Mouse (Mus musculus): ENCODE measurements around the gene Mamdc2.

Gene Mamdc2

DNA sequence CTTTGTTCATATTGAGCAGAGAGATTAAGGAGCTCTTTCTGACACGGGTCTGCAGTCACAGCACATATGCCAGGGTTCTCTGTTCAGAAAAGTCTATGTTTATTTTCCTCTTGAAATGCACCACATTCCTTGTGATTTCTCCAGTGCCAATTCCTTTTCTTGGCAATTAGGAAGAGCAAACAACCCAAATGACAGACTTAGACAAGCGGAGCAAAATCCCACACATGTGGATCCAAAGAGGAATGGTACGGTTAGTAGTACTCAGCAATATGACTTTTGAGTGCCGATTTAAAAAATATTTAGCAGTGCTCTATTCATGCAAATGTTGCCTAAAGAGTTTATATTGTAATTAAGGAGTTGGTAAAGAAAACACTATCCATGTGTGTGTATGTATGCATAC, 87.7 kb downstream of the Mamdc2 start:
- DNase-seq (ENCODE audit: low spot score in 2 of 2) = no peak

DNA sequence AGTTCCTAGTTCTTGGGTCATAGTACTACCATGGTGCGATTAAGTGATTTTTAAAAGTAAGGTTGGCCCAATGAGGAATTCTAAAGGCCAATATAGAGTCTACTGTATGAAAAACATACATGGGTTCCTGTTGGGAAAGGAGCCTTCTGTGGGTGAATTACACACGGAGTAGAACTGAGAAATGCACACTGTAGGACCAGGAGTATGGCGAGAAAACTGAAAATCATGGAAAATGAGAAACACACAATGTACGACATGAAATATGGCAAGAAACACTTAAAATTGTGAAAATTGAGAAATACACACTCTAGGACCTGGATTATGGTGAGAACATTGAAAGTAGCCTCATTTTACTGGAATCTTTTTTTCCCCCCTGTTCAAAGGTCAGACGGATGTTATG, 91.0 kb downstream of the Mamdc2 start:
- DNase-seq (ENCODE audit: low spot score in 2 of 2) = no peak

DNA sequence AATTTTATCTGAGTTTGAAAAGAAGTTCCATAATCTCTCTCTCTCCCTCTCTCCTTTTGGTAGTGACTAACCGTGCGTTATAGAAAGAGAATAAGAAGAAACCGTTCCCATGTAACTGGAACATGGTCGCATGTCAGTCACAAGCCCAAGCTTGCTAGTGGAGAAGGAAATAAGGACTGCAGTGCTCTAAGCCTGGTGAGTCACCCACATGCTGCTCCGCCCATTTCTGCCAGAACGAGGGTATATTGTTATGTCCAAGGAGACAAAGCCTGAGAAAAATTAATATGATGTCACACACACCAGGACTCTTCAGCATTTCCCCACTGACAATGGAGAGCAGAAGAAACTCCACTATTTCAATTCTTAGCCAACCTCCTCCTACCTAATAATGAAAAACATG, 93.5 kb downstream of the Mamdc2 start:
- DNase-seq (ENCODE audit: low spot score in 2 of 2) = no peak

GRCm38 (mm10) chr19:23353881-23354401, 94.3 kb downstream of the Mamdc2 start:
- DNase-seq (ENCODE audit: low spot score in 2 of 2) = no peak

- no peak for DNase-seq (ENCODE audit: low spot score in 2 of 2)
These were observed 95.1 kb downstream of the Mamdc2 start for GRCm38 (mm10) chr19:23353161-23353560.

DNA sequence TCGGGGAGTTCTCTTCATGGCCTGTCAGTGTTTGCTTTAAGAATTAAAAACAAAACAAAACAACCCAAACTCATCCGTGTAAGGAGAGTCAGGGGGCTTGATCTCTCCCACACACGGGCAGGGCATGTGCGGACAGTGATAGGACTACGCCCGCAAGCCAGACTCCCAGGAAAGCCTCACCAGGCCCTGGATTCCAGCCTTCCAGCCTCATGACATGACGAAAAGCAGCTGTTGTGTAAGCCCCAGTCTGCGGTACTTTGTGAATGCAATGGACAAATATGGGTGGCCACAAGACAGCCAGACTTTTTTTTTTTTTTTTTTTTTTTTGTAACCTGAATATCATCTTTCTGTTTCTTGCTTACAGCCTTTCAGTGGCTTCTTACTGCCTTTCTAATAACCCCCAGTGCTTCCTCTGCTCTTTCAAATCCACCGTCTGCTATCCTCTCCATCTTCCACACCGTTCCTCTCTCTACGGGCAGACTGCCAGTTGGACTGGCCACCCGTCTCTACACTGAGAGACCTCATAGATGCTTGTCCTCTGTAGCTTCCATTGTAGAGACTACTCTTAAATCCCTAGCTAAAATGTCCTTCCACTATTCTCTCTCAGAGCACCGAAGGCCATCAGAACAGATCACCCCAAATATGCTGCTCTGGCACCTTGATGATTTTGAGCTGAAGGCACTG, 96.3 kb downstream of the Mamdc2 start:
- no peak for DNase-seq (ENCODE audit: low spot score in 2 of 2)

- DNase-seq (ENCODE audit: low spot score in 2 of 2) = no peak
These were observed 98.3 kb downstream of the Mamdc2 start for GRCm38 (mm10) chr19:23349930-23350329.

- DNase-seq (ENCODE audit: low spot score in 2 of 2) = no peak
These were observed 105.5 kb downstream of the Mamdc2 start for GRCm38 (mm10) chr19:23342782-23343181.

DNA sequence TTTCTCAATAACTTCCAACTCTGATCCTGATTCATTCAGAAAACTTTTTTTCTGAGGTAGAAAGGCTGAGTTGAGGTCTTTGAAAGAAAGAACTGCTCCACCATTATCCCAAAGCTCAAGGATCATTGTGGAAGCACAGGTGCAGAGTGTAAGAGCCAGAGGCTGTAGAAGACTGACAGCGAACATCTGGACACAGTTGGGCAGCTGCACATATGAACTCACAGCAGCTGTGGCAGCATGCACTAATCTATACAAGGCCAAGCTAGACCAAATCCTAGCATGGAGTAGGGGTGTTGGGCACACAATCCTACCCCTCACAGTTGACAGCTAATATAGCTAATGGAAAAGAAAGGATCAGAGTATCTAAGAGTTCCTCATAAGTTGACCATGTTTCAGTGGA, 115.4 kb downstream of the Mamdc2 start:
- no peak for DNase-seq (ENCODE audit: low spot score in 2 of 2)

DNA sequence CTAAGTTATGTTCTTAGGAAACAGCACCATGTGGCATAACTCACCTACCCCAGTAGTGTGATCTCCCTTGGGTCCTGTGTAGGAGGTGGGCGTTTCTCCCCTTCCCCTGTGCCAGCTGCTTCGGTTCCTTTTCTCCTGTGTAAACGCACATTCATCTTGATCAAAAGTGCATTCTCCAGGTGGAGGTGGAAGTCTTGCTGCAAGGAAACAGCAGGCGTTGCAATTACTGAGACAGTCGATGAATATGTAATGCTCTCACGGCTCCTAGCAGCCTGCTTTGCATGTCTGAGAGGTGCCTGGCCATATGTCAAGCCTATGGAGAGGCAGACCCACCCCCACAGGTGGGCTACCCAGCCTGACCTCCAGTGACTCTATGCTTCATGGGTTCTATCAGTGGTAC, 117.4 kb downstream of the Mamdc2 start:
- peak; percentile 22 to 26 for DNase-seq (ENCODE audit: low spot score in 2 of 2)

DNA sequence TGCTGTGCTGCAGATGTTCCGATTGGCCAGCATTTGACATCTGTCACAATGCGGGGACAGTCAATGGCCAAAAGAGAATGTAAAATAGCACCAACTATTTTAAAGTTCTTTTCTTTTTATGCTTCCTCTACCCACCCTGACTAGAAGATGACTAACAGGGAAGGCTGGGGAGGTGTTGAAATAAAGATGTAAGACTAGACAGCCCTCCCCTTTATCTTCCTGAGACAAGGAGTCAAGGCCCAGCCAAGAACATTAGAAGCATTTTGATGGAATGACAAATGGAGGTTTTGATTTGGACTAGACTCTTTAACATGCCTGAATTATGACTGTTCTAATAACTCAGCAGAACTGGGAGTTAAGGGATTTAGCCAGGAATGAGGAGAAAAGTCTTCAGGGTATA, 118.9 kb downstream of the Mamdc2 start:
- no peak for DNase-seq (ENCODE audit: low spot score in 2 of 2)

DNA sequence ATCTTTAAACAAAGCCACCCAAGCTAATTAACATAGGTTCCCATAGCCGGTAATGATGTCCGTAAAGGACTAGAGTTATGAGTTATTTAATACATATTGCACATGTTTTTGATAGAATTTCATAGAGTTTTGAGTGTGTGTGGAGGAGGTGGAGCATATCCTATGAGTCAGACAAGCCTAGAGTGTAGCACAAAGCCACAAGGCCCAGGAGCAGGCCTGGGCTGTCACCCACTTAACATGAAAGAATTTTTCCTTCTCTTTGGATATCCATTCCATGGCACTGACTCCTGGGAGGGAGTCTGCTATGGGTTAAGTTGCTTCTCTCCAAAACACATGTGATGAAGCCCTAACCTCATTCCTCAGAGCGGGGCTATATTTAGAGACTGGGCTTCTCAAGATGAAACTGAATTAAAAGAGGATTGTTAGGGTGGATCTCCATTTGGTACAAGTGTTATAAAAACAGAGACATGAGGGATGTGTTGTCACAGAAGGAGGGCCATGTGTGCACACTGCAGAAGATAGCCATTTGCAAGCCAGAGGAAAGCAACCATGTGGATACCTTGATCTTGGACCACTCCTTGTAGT, 121.1 kb downstream of the Mamdc2 start:
- no peak for DNase-seq (ENCODE audit: low spot score in 2 of 2)

DNA sequence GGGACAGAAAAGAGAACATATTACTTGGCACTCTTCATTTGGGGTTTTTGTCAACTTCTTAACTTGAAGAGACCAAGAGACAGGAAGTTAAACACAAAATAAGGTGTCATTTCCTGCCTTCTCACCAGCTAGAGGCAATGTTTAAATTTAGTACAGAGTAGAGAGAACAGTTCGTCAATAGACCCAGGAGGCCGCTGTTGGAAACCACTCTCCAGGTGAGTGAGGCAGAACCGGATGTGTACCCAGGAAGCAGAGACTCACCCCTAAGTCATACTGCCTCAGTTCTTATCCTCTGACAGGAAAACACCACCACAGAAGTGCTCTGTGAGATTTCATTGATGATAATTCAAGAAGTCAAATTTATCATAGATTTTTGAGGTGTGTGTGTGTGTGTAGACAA, 125.1 kb downstream of the Mamdc2 start:
- no peak for DNase-seq (ENCODE audit: low spot score in 2 of 2)

DNA sequence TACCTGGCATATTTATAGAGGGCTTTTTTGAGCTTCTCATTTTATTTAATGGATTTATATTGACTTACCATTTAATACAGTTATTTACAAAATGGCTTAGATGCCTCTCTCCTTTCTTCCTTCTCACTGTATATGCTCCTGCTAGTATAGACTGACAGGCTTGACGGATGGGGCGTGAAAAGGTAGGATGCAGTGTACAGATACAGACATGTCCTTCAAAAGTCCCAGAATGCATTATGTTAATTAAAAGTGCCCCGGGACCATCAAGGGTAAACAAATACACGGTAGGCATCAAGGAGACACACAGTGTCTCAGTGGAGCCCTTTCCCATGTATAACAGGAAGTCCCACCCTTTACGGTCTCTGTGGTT, 130.3 kb downstream of the Mamdc2 start:
- no peak for DNase-seq (ENCODE audit: low spot score in 2 of 2)

GRCm38 (mm10) chr19:23317295-23317988, 130.8 kb downstream of the Mamdc2 start:
- DNase-seq (ENCODE audit: low spot score in 2 of 2) = no peak

DNA sequence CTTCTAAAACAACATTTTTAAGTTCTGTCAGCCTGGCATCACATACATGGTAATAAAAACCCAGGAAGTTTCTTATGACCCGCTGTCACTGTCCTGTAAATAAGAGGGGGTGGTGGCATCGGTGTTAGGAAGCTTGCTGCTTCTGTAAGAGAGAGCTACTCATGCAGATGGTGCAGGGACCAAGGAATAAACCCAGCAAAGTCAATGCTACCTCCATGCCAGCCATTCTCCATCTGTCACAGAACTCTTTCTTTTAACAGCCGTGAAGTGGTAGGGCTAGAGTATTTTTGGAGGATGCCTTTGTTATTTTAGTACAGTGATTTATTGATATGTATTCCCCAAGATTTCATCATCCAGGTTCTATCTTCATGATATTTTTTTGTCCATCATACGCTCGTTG, 131.4 kb downstream of the Mamdc2 start:
- no peak for DNase-seq (ENCODE audit: low spot score in 2 of 2)

- no peak for DNase-seq (ENCODE audit: low spot score in 2 of 2)
These were observed 138.3 kb downstream of the Mamdc2 start for GRCm38 (mm10) chr19:23309979-23310378.

- DNase-seq (ENCODE audit: low spot score in 2 of 2) = no peak
These were observed 141.6 kb downstream of the Mamdc2 start for GRCm38 (mm10) chr19:23306671-23307070.

GRCm38 (mm10) chr19:23299987-23300386, 148.3 kb downstream of the Mamdc2 start:
- DNase-seq (ENCODE audit: low spot score in 2 of 2) = peak; percentile 39 to 45

- DNase-seq (ENCODE audit: low spot score in 2 of 2) = no peak
These were observed 149.3 kb downstream of the Mamdc2 start for GRCm38 (mm10) chr19:23298917-23299316.

- no peak for DNase-seq (ENCODE audit: low spot score in 2 of 2)
These were observed 151.1 kb downstream of the Mamdc2 start for GRCm38 (mm10) chr19:23297191-23297590.

DNA sequence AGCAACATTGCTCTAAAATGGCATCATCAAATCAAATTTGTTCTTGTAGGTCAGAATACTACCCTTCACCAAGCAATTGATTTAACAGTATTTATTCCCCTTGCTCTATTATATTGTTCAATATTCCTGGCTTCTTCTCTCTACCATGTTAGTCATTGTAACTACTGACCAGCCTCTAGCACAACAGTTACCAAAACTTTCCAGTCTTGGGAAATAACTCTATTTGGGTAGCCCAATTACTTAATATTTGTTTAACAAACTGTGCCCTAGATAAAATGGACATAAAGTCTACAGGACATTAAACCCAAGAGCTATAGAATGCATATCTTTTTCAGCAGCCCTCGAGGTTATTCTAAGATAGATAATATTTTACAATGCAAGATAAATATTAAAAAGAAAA, 159.0 kb downstream of the Mamdc2 start:
- DNase-seq (ENCODE audit: low spot score in 2 of 2) = no peak
